Mouse (Mus musculus) hindbrain, embryonic 11.5 days (tissue): Measurements from ENCODE around the gene Serpinb6a. TPM values are rescaled to one million over a fixed set of nuclear protein-coding genes. Genes with fewer than 3 reads are reported as not detected.

ENCODE experiments used
- ATAC-seq: fragments of 200-750 bp; cut with Nextera tagmentation; 2 replicates; pipeline ENCODE4 v1.8.0; 2017; ENCODE audit warnings: mild to moderate bottlenecking, moderate TSS enrichment, moderate library complexity; ENCODE audit not compliant: low FRiP score
- DNase-seq: peaks from one replicate; pipeline ENCODE4 v3.0.0-alpha.2; 2015; ENCODE audit warnings: low spot score
- H3K27ac ChIP-seq: fragments of 300-500 bp; sonication (generic); 2 replicates; pipeline ENCODE4 v1.5.1; 2014; ENCODE audit warnings: mild to moderate bottlenecking, low read depth, low read length
- H3K27me3 ChIP-seq: fragments of 300-500 bp; sonication (generic); 2 replicates; pipeline ENCODE4 v1.6.1; 2014; ENCODE audit warnings: mild to moderate bottlenecking, low read length, moderate library complexity, mixed read lengths; ENCODE audit not compliant: control insufficient read depth, insufficient read depth
- H3K36me3 ChIP-seq: fragments of 300-500 bp; sonication (generic); 2 replicates; pipeline ENCODE4 v1.6.1; 2014; ENCODE audit warnings: mild to moderate bottlenecking, low read length, moderate library complexity, mixed read lengths; ENCODE audit not compliant: control insufficient read depth, insufficient read depth
- H3K4me1 ChIP-seq: fragments of 300-500 bp; sonication (generic); replicated peaks from 2 replicates; pipeline ENCODE4 v1.6.1; 2014; ENCODE audit warnings: low read length, mixed read lengths; ENCODE audit not compliant: control insufficient read depth, insufficient read depth
- H3K4me2 ChIP-seq: fragments of 300-500 bp; sonication (generic); replicated peaks from 2 replicates; pipeline ENCODE4 v1.6.1; 2014; ENCODE audit warnings: mild to moderate bottlenecking, low read depth, low read length
- H3K4me3 ChIP-seq: fragments of 300-500 bp; sonication (generic); 2 replicates; pipeline ENCODE4 v1.5.1; 2014; ENCODE audit warnings: low read depth, low read length
- H3K9ac ChIP-seq: fragments of 300-500 bp; sonication (generic); 2 replicates; pipeline ENCODE4 v1.6.1; 2014; ENCODE audit warnings: low read depth, low read length
- H3K9me3 ChIP-seq: fragments of 300-500 bp; sonication (generic); 2 replicates; pipeline ENCODE4 v1.6.1; 2016; ENCODE audit warnings: low read length; ENCODE audit not compliant: control insufficient read depth
- WGBS: fragments of 180-500 bp; shearing (Covaris S2); extraction: QIAGEN DNeasy Blood & Tissue Kit; methylation state at CpG from one replicate; pipeline ENCODE4 v1.1.7; 2014; 5-methylcytosine and 5-hydroxymethylcytosine counted together
- polyA plus RNA-seq: library from polyadenylated mRNA; unstranded; fragments of >200 nt; fragmentation: Nextera tagmentation; extraction: Ambion mirVana; gene quantifications from 2 replicates; pipeline ENCODE4 v1.2.1, GENCODE M21; 2014

Serpinb6a gene
- polyA plus RNA-seq, 1 experiment from 2014 or later = 38.7 TPM

GRCm38 (mm10) chr13:33964206-33965046 is 38.2 kb downstream of the Serpinb6a start, which contains the start of gene Nqo2:
TSS of gene Nqo2 (plus strand) at chr13:33964687.
- WGBS = 3% methylated on average over 22 of the region's 22 CpGs
- H3K9me3 ChIP-seq = no peaks in the 10 kb centered on the region

DNA sequence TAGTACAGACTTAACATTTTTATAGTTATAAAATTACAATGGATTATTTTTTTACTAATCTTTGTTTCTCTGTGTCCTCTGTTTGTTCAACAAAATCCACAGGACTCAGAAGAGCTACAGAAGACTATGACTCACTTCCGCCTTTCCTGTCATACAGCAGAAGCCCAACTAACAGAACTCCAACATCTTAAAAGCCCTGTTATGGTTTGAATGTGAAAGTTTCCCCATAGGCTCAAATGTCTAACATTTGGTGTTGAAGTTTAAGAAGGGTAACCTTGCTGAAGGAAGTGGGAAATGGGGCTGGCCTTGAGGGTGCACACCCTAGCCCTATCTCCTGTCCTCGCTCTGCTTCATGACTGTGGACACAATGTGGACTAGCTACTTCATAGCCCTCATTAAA is 42.8 kb downstream of the Serpinb6a start:
- no peak for DNase-seq
- no peak for ATAC-seq
- Histone ChIP-seq H3K27ac (no peak overlapping the region), H3K4me2 (no peak overlapping the region), H3K4me1 (no peaks in the 10 kb centered on the region), H3K9ac (no peak overlapping the region), H3K9me3 (no peaks in the 10 kb centered on the region), H3K4me3 (no peak overlapping the region), H3K36me3 (no peaks in the 10 kb centered on the region), H3K27me3 (no peaks in the 10 kb centered on the region)
- 95% methylated on average over 2 of the region's 2 CpGs for WGBS

More at GRCm38 (mm10) chr13:33964206-33965046, 38.2 kb downstream of the Serpinb6a start, which contains the start of gene Nqo2:
- peak within 1 kb of the TSS; percentile 49 for H3K4me2 ChIP-seq
- no peaks in the 10 kb centered on the region for H3K4me1 ChIP-seq
- H3K36me3 ChIP-seq = no peaks in the 10 kb centered on the region
- H3K4me3 ChIP-seq = peak within 1 kb of the TSS; percentile 44
- peak; percentile 83 for DNase-seq
- no peaks in the 10 kb centered on the region for H3K27me3 ChIP-seq
- ATAC-seq = peak; percentile 92
- H3K9ac ChIP-seq = peak within 1 kb of the TSS; percentile 70
- H3K27ac ChIP-seq = peak within 1 kb of the TSS; percentile 63

- no peak overlapping the region for H3K9ac ChIP-seq
- DNase-seq (peak; percentile 66), ATAC-seq (peak; percentile 40; the same call in 1 of the 2 replicates)
- no peaks in the 10 kb centered on the region for H3K36me3 ChIP-seq
- 37% methylated on average over 6 of the region's 6 CpGs for WGBS
- no peak overlapping the region for H3K4me3 ChIP-seq
- H3K27me3 ChIP-seq = no peaks in the 10 kb centered on the region
- H3K4me1 ChIP-seq = no peaks in the 10 kb centered on the region
- no peaks in the 10 kb centered on the region for H3K9me3 ChIP-seq
- no peak overlapping the region for H3K4me2 ChIP-seq
- H3K27ac ChIP-seq = no peak overlapping the region
Measured at GRCm38 (mm10) chr13:33956571-33957421, 45.8 kb downstream of the Serpinb6a start.

DNA sequence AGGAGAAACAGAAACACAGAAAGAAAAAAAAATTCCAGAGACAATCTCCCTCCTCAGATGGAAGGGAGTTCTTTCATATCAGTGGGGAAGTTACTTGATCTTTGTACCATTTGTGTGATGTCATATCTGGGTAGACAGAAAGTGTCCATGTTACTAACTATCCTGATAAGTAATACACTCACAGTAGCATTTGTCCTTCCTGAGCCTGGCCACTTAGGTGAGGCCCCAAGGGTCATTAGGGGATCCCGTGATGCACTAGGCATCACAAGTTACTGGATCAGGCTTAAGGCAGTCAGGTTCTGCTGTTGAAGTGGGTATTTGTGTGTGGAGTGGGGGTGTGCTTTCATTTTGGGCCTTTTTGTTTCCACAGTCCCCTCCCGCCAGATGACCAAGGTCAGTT is 49.6 kb downstream of the Serpinb6a start:
- no peak for ATAC-seq
- Histone ChIP-seq H3K27me3 (no peaks in the 10 kb centered on the region), H3K27ac (no peak overlapping the region), H3K36me3 (no peaks in the 10 kb centered on the region), H3K4me3 (no peak overlapping the region), H3K9ac (no peak overlapping the region), H3K9me3 (no peaks in the 10 kb centered on the region), H3K4me1 (no peaks in the 10 kb centered on the region), H3K4me2 (no peak overlapping the region)
- no peak for DNase-seq
- WGBS = 77% methylated on average over 2 of the region's 2 CpGs

GRCm38 (mm10) chr13:33952075-33952449 is 50.5 kb downstream of the Serpinb6a start:
- Histone ChIP-seq H3K27ac (no peak overlapping the region), H3K4me3 (no peak overlapping the region), H3K4me1 (no peaks in the 10 kb centered on the region), H3K9ac (no peak overlapping the region), H3K4me2 (no peak overlapping the region), H3K27me3 (no peaks in the 10 kb centered on the region), H3K36me3 (no peaks in the 10 kb centered on the region), H3K9me3 (no peaks in the 10 kb centered on the region)
- no peak for DNase-seq
- ATAC-seq = no peak
- 88% methylated on average over 1 of the region's 1 CpGs for WGBS

DNA sequence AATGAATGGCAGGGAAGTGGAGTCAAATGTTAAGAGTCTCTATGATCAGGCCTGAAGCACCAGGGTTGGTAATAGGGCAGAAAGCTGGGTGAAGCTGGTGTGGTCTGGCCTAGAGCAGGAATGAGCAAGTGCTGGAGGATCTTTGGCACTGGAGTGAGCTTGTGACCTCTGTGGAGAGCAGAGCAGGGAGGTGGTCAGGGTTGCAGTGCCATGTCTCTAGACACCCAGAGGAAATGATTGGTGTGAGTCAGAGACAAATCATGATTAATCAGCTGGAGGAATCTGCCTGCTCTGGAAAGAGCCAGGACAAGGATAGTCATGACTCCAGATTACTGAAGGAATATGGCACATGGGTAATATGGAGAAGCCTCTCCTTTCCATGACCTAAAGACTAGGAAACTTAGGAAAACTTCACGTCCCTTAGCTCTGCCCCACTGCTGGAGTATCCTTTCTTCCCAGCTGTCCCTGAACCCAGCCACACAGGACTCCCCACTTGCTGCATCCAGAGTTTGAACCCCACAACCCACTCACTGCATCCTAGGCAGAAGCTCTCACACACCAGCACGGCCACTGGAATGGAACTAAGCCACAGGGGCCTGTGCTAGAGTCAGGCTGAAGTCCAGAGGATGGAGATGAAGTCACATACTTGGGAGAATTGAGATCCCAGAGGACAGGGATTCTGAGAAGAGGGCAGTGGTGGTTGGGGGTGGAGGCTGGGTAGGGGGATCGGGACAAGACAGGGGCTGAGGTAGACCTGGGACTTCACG is 51.1 kb downstream of the Serpinb6a start:
- no peaks in the 10 kb centered on the region for H3K27me3 ChIP-seq
- H3K9ac ChIP-seq = no peak overlapping the region
- ATAC-seq (no peak), DNase-seq (no peak)
- H3K4me3 ChIP-seq = no peak overlapping the region
- H3K27ac ChIP-seq = no peak overlapping the region
- H3K4me1 ChIP-seq = no peaks in the 10 kb centered on the region
- H3K36me3 ChIP-seq = no peaks in the 10 kb centered on the region
- H3K4me2 ChIP-seq = no peak overlapping the region
- WGBS = 82% methylated on average over 4 of the region's 4 CpGs
- H3K9me3 ChIP-seq = no peaks in the 10 kb centered on the region

GRCm38 (mm10) chr13:33942212-33942779 is 60.3 kb downstream of the Serpinb6a start:
- no peaks in the 10 kb centered on the region for H3K9me3 ChIP-seq
- H3K27ac ChIP-seq = no peak overlapping the region
- 41% methylated on average over 4 of the region's 4 CpGs for WGBS
- H3K4me2 ChIP-seq = no peak overlapping the region
- H3K27me3 ChIP-seq = no peaks in the 10 kb centered on the region
- no peak overlapping the region for H3K4me3 ChIP-seq
- no peak overlapping the region for H3K9ac ChIP-seq
- DNase-seq (peak; percentile 48), ATAC-seq (no peak)
- H3K4me1 ChIP-seq = no peaks in the 10 kb centered on the region
- H3K36me3 ChIP-seq = no peaks in the 10 kb centered on the region

GRCm38 (mm10) chr13:33941288-33941808 is 61.2 kb downstream of the Serpinb6a start:
- no peak overlapping the region for H3K27ac ChIP-seq
- no peak overlapping the region for H3K9ac ChIP-seq
- H3K4me1 ChIP-seq = no peaks in the 10 kb centered on the region
- ATAC-seq (no peak), DNase-seq (no peak)
- no peaks in the 10 kb centered on the region for H3K27me3 ChIP-seq
- no peaks in the 10 kb centered on the region for H3K9me3 ChIP-seq
- no peak overlapping the region for H3K4me3 ChIP-seq
- 88% methylated on average over 5 of the region's 5 CpGs for WGBS
- H3K36me3 ChIP-seq = no peaks in the 10 kb centered on the region
- H3K4me2 ChIP-seq = no peak overlapping the region
